Mouse (Mus musculus) C2C12 (cell line): ENCODE measurements at regions not wholly inside any gene's neighbourhood (a gene's known extent, or its start where the extent isn't known, plus 50 kb on each side); places are given as distances from the start of the nearest gene placed in this dataset.

ENCODE experiments used
- CEBPB ChIP-seq: IDR thresholded peaks from one replicate; pipeline ENCODE4 v1.6.1; 2011; ENCODE audit warnings: low read depth, mild to moderate bottlenecking, control low read depth, moderate library complexity
- CTCF ChIP-seq: IDR thresholded peaks from one replicate; pipeline ENCODE4 v1.5.1; 2011; ENCODE audit not compliant: control insufficient read depth, insufficient read depth, insufficient read length
- FOSL1 ChIP-seq: IDR thresholded peaks from one replicate; pipeline ENCODE4 v1.8.0; 2011; ENCODE audit warnings: mild to moderate bottlenecking, low read length; ENCODE audit not compliant: poor library complexity, insufficient read depth, severe bottlenecking
- MAX ChIP-seq: IDR thresholded peaks from one replicate; pipeline ENCODE4 v1.6.1; 2011; ENCODE audit warnings: mild to moderate bottlenecking, control low read depth
- MYOG ChIP-seq: IDR thresholded peaks from one replicate; pipeline ENCODE4 v1.6.1; 2011; ENCODE audit not compliant: control insufficient read depth, insufficient read length; ENCODE audit errors: extremely low read depth
- USF1 ChIP-seq: IDR thresholded peaks from one replicate; pipeline ENCODE4 v1.6.1; 2011; ENCODE audit warnings: low read depth, mild to moderate bottlenecking, control low read depth, moderate library complexity

- TF ChIP-seq CTCF (peak; percentile 26), USF1 (no peak), MYOG (no peak), CEBPB (no peak), MAX (no peak), FOSL1 (no peak)
These were observed 101.1 kb upstream of the Man2a1 start for GRCm38 (mm10) chr17:64499281-64499997.
